Mouse (Mus musculus): Measurements from ENCODE around the gene Tnfrsf14. TPM values are rescaled to one million over a fixed set of nuclear protein-coding genes. Genes with fewer than 3 reads are reported as not detected.

The Tnfrsf14 gene
- polyA plus RNA-seq, 1 experiment from 2014 or later: 1.3 TPM

DNA sequence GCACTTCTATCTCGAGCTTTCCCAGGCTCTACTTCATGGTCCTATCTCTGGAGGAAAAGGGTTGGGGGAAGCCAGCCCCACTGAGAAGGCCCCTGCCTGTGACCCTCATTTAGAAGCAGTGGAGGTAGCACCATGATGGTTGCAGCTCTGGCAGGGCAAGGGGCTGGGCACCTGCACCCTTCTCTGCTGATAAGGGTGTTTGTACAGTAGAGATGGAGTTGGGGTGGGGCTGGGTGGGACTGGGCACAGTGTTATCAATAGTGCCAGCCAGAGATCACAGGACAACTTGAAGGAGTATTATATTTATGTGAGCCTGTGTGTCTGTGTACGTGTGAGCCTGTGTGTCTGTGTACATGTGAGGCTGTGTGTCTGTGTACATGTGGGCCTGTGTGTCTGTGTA is 16.7 kb downstream of the Tnfrsf14 start:
- Histone ChIP-seq H3K36me3 (ENCODE audit: insufficient read depth, low read length) (no peaks in the 10 kb centered on the region), H3K4me3 (replicated peaks; ENCODE audit: low read depth, low read length) (no peak overlapping the region), H3K9me3 (replicated peaks; ENCODE audit: low read length) (no peaks in the 10 kb centered on the region), H3K4me1 (replicated peaks; ENCODE audit: insufficient read depth, low read length) (no peaks in the 10 kb centered on the region), H3K27me3 (ENCODE audit: insufficient read depth, low read length) (no peaks in the 10 kb centered on the region), H3K9ac (ENCODE audit: low read depth, low read length) (no peak overlapping the region), H3K27ac (no peak overlapping the region), H3K4me2 (ENCODE audit: low read length) (no peak overlapping the region)
- no peak for DNase-seq (ENCODE audit: low spot score)
- no peak for ATAC-seq (replicated peaks; ENCODE audit: low FRiP score, low read depth)
- WGBS: 73% methylated on average over 2 of the region's 2 CpGs
- no peak for TF ChIP-seq CTCF (IDR thresholded peaks at IDR 0.05; ENCODE audit: low read depth)

DNA sequence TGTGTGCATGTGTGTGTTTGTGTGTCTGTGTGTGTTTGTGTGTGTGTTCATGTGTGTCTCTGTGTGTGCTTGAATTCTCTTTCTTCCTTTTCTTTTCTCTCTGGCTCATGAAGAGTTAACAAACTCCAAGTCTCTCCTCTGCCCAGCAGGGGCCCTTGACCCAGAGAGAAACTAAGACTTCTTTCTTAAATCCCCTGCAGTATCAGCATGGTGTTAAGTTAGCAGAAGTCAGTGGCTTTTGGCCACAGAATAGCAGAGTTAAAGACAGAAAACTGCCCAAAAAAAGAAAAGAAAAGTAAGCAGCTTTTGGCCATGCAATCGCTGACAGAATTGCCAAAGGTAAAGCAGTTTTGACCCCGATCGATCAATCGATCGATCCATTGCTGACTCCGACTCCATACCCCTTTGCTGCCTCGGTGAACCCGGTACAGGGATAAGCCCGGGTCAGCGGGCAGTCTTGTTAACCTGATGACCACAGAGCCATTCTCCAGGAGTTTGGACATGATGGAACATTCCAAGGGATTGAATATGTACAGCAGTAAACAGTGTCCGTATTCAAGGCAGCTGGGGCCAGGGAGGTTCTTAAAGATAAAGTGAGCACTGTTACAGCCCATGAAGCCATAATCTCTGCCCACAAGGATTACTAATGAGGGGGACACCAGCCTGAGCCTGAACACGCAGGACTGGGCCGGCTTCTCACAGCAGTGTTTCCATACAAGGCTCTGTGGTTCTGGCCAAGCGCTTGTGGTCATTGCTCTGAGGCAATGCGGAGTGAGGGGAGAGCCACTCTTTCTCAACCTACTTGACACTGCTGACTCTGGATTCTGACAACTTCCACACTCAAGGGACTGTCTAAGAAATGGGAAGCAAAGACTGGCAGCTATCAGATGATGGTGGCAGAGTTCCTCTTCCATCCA is 17.5 kb downstream of the Tnfrsf14 start:
- Histone ChIP-seq H3K4me3 (replicated peaks; ENCODE audit: low read depth, low read length) (no peak overlapping the region), H3K27me3 (ENCODE audit: insufficient read depth, low read length) (no peaks in the 10 kb centered on the region), H3K9ac (ENCODE audit: low read depth, low read length) (0 out of 2 replicates have a peak overlapping the region, but pooled peaks have one; percentile 15), H3K9me3 (replicated peaks; ENCODE audit: low read length) (no peaks in the 10 kb centered on the region), H3K4me2 (ENCODE audit: low read length) (no peak overlapping the region), H3K27ac (no peak overlapping the region), H3K36me3 (ENCODE audit: insufficient read depth, low read length) (no peaks in the 10 kb centered on the region), H3K4me1 (replicated peaks; ENCODE audit: insufficient read depth, low read length) (no peaks in the 10 kb centered on the region)
- peak; percentile 8 for DNase-seq (ENCODE audit: low spot score)
- no peak for ATAC-seq (replicated peaks; ENCODE audit: low FRiP score, low read depth)
- WGBS: 35% methylated on average over 15 of the region's 15 CpGs
- TF ChIP-seq CTCF (IDR thresholded peaks at IDR 0.05; ENCODE audit: low read depth): no peak

DNA sequence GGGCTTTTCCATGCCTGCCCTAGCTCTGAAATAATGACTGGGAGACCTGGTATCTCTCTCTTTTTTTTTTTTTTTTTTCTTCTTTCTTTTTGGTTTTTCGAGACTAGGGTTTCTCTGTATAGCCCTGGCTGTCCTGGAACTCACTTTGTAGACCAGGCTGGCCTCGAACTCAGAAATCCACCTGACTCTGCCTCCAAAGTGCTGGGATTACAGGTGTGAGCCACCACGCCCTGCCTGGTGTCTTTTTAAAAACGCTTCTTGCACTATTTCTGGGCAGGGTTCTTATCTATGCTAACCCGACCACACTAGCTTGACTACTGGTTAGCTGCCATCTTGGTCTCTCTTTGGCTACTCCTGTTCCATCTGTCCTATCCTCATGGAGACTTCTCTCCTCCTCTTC is 19.9 kb downstream of the Tnfrsf14 start:
- 86% methylated on average over 5 of the region's 5 CpGs for WGBS
- DNase-seq (ENCODE audit: low spot score) (no peak), ATAC-seq (replicated peaks; ENCODE audit: low FRiP score, low read depth) (no peak)
- H3K36me3 ChIP-seq (ENCODE audit: insufficient read depth, low read length): no peaks in the 10 kb centered on the region
- no peaks in the 10 kb centered on the region for H3K27me3 ChIP-seq (ENCODE audit: insufficient read depth, low read length)
- no peaks in the 10 kb centered on the region for H3K9me3 ChIP-seq (replicated peaks; ENCODE audit: low read length)
- no peak for TF ChIP-seq CTCF (IDR thresholded peaks at IDR 0.05; ENCODE audit: low read depth)
- H3K27ac ChIP-seq: no peak overlapping the region
- H3K4me2 ChIP-seq (ENCODE audit: low read length): no peak overlapping the region
- no peak overlapping the region for H3K9ac ChIP-seq (ENCODE audit: low read depth, low read length)
- H3K4me1 ChIP-seq (replicated peaks; ENCODE audit: insufficient read depth, low read length): no peaks in the 10 kb centered on the region
- no peak overlapping the region for H3K4me3 ChIP-seq (replicated peaks; ENCODE audit: low read depth, low read length)

DNA sequence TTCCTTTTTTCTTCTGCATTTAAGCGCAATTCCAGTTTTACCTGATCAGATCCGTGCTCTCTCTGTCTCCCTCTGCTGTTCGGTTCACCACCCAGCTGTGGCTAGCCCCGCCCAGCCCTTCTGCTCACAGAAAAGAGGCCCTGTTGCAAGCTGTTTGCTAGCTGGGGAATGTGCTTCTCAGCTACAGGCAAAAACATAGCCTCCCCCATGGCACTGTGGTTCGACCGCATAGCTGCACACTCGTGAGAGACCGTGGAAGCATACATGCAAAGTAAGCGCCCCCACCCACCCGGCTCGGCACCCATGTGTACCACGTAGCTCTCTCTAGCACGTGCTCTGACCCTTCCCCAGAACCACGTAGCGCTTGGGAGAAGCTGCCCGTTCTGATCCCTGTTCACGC is 20.5 kb downstream of the Tnfrsf14 start:
- H3K4me3 ChIP-seq (replicated peaks; ENCODE audit: low read depth, low read length): no peak overlapping the region
- no peaks in the 10 kb centered on the region for H3K9me3 ChIP-seq (replicated peaks; ENCODE audit: low read length)
- 38% methylated on average over 17 of the region's 17 CpGs for WGBS
- no peak overlapping the region for H3K9ac ChIP-seq (ENCODE audit: low read depth, low read length)
- TF ChIP-seq CTCF (IDR thresholded peaks at IDR 0.05; ENCODE audit: low read depth): peak; percentile 82
- H3K27me3 ChIP-seq (ENCODE audit: insufficient read depth, low read length): no peaks in the 10 kb centered on the region
- peak; percentile 50; the same call in 1 of the 2 replicates for ATAC-seq (replicated peaks; ENCODE audit: low FRiP score, low read depth)
- H3K36me3 ChIP-seq (ENCODE audit: insufficient read depth, low read length): no peaks in the 10 kb centered on the region
- DNase-seq (ENCODE audit: low spot score): peak; percentile 93
- H3K4me1 ChIP-seq (replicated peaks; ENCODE audit: insufficient read depth, low read length): no peaks in the 10 kb centered on the region
- H3K27ac ChIP-seq: 0 out of 2 replicates have a peak overlapping the region, but pooled peaks have one; percentile 6
- H3K4me2 ChIP-seq (ENCODE audit: low read length): 0 out of 2 replicates have a peak overlapping the region, but pooled peaks have one; percentile 2

DNA sequence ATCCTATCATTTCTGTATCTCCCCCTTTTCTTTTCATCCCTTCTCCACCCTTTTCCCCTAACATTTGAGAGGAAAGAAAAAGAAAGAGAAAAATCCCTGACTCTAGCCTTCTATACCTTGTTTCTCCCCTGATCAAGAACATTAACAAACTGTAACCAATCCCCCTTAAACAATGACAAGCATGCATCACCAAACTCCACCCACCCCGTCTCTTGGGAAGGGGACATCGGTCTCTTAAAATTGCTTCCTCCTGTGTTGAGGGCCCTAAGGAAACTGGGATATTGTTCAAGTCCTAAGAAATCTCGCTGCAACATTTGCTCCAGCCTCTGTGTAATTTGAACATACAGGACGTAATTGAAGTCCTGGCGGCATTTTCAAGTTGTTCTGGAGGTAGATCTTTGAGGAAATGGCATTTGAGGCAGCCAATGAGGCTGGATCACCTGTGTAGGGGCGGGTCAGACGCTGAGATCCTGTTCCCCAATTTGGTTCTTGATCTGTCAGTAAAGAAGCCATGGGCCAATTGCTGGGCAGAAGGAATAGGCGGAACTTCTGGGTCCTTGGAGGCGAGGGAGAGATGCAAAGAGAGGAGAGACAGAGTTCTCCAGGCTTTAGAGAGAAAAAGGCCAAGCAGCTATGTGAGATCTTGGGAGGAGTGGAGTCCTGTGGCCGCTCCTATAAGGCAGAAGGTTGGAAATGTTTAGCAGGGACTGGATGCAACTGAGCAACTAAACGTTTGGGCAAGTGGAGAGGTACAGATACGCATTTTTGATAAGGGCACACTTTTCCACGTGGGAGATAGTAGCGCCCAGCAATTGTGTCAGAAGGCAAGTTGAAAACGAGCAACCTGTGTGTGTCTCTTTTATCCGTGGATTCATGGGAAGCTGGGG is 23.9 kb downstream of the Tnfrsf14 start:
- peak overlapping the region; percentile 34 for H3K4me3 ChIP-seq (replicated peaks; ENCODE audit: low read depth, low read length)
- peak; percentile 95 for ATAC-seq (replicated peaks; ENCODE audit: low FRiP score, low read depth)
- WGBS: 3% methylated on average over 16 of the region's 16 CpGs

DNA sequence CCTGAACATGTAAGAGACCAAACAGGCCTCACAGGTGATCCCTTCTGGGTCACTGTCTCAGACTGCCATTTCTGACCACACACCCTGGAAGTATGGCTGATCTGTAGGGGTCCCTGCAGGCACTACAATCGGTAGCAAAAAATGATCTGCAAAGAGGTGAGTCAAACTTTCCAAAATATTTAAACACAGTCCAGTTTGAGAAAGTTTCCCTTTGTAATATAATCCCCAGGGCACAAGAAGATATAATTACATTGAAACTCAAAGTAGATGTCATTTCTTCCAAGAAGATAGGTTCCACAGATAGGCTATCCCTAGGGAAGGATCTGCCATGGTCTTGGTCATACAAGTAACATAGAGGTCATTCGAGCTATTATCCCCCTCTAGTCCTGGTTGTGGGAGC is 26.0 kb downstream of the Tnfrsf14 start:
- no peak for DNase-seq (ENCODE audit: low spot score)
- no peak for ATAC-seq (replicated peaks; ENCODE audit: low FRiP score, low read depth)
- 94% methylated on average over 2 of the region's 2 CpGs for WGBS
- Histone ChIP-seq H3K36me3 (ENCODE audit: insufficient read depth, low read length) (no peaks in the 10 kb centered on the region), H3K9ac (ENCODE audit: low read depth, low read length) (no peak overlapping the region), H3K9me3 (replicated peaks; ENCODE audit: low read length) (no peaks in the 10 kb centered on the region), H3K27me3 (ENCODE audit: insufficient read depth, low read length) (no peaks in the 10 kb centered on the region), H3K27ac (no peak overlapping the region), H3K4me1 (replicated peaks; ENCODE audit: insufficient read depth, low read length) (peaks cover 12% of the 10 kb centered on the region), H3K4me3 (replicated peaks; ENCODE audit: low read depth, low read length) (no peak overlapping the region), H3K4me2 (ENCODE audit: low read length) (no peak overlapping the region)
- no peak for TF ChIP-seq CTCF (IDR thresholded peaks at IDR 0.05; ENCODE audit: low read depth)

More for the DNA sequence above, 23.9 kb downstream of the Tnfrsf14 start:
- peak; percentile 94 for DNase-seq (ENCODE audit: low spot score)
- H3K4me2 ChIP-seq (ENCODE audit: low read length): peak overlapping the region; percentile 68
- H3K27me3 ChIP-seq (ENCODE audit: insufficient read depth, low read length): no peaks in the 10 kb centered on the region
- H3K4me1 ChIP-seq (replicated peaks; ENCODE audit: insufficient read depth, low read length): no peaks in the 10 kb centered on the region
- H3K27ac ChIP-seq: no peak overlapping the region
- peak overlapping the region; percentile 43; the same call in 1 of the 2 replicates for H3K9ac ChIP-seq (ENCODE audit: low read depth, low read length)
- no peak for TF ChIP-seq CTCF (IDR thresholded peaks at IDR 0.05; ENCODE audit: low read depth)
- H3K9me3 ChIP-seq (replicated peaks; ENCODE audit: low read length): no peaks in the 10 kb centered on the region
- H3K36me3 ChIP-seq (ENCODE audit: insufficient read depth, low read length): no peaks in the 10 kb centered on the region

Data from kidney, postnatal 0 days (tissue).